Mouse (Mus musculus) right cerebral cortex, adult 18-20 months (tissue): ENCODE results near the gene Pakap.

Experiments
- DNase-seq: peaks from one replicate; pipeline ENCODE4 v3.0.0; 2022; ENCODE audit warnings: mixed read lengths

Pakap gene

GRCm38 (mm10) chr4:57812075-57812474 lies 244.1 kb downstream of the Pakap start:
- DNase-seq = no peak

DNA sequence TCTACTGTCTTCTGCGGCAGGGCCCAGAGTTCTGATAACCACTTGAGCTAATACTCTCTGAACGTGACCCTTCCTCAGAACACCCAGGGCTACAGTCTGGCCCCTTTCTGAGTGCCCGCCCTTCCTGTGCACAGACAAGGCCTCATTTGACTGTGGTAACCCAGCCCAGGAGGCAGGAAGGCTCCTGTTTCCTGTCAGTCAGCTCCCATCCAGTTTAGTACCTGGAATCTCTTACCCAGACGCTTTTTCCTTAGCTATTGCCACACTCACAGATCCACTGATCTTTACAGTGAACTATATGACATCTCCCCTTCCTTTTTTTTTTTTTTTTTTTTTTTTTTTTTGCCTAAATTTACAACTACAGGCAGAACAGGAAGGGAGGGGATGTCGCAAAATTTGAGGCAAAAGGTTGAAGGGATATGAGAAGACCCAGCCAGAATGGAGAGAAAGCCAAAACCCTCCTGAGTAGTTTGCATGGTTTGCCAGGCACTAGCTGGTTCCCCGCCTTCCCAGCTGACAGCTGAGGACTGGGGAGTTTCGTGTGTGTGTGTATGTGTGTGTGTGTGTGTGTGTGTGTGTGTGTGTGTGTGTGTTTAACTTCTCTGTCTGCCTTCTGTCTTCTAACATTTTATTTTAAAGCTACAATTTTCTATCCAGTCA lies 245.1 kb downstream of the Pakap start:
- DNase-seq = no peak

GRCm38 (mm10) chr4:57813576-57813945 lies 245.6 kb downstream of the Pakap start:
- DNase-seq = no peak

- no peak for DNase-seq
These were observed 247.4 kb downstream of the Pakap start for GRCm38 (mm10) chr4:57815355-57815754.

- DNase-seq = no peak
These were observed 248.2 kb downstream of the Pakap start for GRCm38 (mm10) chr4:57816146-57816545.

GRCm38 (mm10) chr4:57820839-57821374 lies 252.9 kb downstream of the Pakap start:
- no peak for DNase-seq

DNA sequence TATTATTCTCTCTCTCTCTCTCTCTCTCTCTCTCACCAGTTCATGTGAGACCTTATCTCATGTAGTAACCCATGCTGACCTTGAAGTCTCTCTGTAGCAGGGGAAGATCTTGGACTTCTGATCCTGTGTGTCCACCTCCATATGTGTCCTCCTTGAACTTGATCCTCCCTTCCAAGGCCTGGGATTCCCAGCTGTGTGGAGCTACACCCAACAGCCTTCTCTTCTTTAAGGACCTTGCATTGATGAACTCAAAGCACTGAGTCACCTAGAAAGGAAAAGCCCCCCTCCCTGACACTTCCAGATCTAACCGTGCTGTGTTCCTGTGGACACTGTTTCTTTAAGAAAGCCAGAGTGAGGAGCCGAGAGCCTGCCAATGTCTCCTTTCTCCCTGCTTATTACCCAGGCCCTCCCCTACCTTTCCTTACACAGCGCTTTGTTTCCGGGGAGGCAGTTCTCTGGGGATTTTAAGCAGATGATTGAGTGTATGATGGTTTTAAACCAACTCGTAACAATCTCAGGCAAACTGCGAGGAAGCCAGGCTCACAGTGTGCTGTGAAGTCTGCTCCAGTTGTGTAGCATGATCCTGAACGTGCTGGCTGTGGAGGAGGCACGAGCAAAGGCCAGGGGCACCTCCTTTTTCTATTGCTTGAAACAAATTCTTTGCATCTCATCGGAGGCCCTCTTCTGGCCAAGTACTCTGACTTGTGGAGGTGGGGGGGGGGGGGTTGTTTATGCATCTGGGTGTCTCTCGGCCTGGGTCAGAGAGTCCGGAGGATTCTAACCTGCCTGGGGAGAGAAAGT lies 253.8 kb downstream of the Pakap start:
- peak; percentile 24 for DNase-seq

- DNase-seq = no peak
These were observed 254.7 kb downstream of the Pakap start for GRCm38 (mm10) chr4:57822641-57823040.

DNA sequence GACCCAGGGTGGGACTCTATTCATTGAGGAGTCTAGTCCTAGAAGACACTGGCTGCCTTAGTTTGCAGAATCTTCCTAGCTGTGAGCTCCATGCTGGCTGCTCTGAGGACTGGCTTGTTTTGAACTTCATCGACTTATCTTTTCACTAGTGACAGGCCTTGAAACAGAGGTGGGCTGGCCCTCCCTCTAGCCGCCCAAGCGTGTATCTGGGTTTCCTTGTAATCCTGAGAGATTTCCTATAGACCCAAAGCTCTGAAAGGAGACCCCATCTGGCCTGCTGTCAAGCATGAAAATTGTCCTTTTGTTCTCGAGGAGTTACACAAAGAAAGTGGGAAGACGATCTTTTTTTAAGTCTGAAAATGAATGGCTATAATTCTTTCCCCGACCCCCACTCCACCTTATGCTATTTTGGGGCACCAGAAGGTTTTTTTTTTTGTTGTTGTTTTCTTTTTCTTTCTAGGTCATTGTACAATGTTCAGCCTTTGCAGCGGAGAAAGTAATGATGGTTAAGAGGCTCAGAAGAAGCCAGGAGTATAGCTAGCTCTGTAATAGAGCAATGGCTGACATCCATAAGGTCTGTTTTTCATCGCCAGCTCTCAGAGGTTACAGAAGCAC lies 256.8 kb downstream of the Pakap start:
- DNase-seq = no peak

- DNase-seq = no peak
These were observed 258.3 kb downstream of the Pakap start for GRCm38 (mm10) chr4:57826272-57826671.

DNA sequence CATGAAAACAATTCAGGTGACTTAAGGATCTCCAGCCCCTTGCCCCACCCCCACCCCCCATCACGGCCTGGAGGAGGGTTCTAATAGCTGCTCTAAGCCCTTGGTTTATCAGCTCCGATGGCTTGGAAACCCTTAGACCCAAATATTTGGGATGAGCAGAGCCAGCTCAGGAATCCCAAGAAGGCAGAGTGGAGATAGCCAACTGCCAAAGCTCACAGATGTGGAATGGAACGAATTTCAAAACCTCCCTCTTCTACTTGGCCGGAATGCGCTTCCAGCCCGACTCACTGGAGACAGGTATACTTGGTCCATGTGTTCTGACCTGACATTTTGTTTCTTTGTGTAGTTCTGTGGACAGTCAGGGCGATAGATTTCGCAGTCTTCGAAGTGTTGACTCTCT lies 261.2 kb downstream of the Pakap start:
- no peak for DNase-seq

- no peak for DNase-seq
These were observed 261.8 kb downstream of the Pakap start for GRCm38 (mm10) chr4:57829740-57830139.

GRCm38 (mm10) chr4:57832318-57832717 lies 264.3 kb downstream of the Pakap start:
- no peak for DNase-seq

DNA sequence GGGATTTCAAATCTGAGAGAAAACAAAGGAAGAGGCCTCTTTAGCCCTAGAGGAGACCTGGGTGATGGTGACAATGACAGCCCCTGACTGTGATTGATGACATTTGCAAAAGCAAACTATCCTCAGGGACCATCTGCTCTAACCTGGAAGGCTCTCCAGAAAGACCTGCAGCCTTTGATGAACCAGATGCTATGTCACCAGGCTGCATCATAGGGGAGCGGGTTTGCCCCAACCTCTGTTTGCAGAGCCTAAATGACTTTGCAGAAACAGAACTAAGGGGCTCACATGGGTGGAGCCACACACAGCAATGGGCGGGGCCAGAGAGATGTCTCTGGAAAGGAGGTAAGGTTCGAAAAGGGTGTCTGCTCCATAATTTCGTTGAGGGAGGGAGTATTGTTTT lies 265.1 kb downstream of the Pakap start:
- no peak for DNase-seq

DNA sequence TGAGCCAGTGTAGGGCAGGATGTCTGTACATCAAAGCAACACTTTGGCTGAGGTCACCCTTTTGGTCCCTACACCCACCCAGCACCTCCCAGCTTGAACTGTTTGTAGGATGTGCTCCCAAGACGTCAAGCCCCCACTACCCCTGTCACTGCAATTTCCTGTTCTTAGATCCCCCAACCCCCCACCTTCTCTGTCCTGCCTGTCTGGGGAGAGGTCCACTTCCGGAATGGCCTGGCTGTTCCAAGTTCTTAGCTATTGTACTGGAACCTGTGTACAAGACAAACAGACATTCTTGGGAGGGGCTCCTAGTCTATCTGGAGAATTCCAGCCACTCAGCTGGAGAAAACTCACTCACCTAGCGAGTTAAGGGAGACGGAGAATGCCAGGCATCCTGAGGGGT lies 266.2 kb downstream of the Pakap start:
- no peak for DNase-seq

- DNase-seq = no peak
These were observed 269.1 kb downstream of the Pakap start for GRCm38 (mm10) chr4:57837089-57837488.

DNA sequence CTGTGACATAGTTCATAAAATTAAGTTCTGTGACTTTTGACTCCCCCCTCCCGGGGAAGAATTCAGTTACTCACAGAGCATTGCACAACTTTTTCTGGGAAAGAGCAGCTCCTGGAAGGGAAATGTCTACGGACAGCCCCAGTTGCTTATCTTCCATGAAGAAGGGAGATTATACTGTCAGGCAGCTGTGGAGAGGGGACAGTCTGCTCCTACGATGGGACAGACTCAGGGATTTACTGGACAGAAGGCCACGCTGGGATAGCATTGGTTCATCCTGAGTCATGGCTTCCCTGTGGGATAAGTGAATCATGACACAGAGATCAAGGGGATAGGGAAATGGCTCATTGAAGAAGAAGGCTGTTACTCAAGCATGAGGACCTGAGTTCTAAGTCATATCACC lies 271.4 kb downstream of the Pakap start:
- DNase-seq = no peak

DNA sequence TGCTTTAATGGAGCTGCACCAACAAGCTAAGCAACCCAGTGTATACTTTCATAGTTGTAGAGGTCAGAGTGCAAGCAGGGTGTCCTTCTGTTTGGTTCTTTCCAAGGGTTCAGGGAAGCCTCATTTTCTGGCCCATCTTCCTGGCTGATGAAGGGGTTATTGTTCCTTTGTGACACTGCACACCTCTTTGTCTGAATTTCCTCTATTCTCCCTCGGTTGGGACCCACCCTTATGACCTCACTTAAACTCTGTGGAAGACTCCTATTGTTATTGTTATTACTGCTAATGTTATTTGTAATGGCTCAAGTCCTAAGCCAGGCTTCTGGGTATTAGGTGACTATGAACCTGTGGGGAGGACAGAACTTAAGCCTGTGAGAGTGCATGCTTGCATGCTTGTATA lies 273.9 kb downstream of the Pakap start:
- no peak for DNase-seq

- no peak for DNase-seq
These were observed 274.7 kb downstream of the Pakap start for GRCm38 (mm10) chr4:57842472-57843305.

- DNase-seq = peak; percentile 40
These were observed 277.1 kb downstream of the Pakap start for GRCm38 (mm10) chr4:57845031-57845431.

DNA sequence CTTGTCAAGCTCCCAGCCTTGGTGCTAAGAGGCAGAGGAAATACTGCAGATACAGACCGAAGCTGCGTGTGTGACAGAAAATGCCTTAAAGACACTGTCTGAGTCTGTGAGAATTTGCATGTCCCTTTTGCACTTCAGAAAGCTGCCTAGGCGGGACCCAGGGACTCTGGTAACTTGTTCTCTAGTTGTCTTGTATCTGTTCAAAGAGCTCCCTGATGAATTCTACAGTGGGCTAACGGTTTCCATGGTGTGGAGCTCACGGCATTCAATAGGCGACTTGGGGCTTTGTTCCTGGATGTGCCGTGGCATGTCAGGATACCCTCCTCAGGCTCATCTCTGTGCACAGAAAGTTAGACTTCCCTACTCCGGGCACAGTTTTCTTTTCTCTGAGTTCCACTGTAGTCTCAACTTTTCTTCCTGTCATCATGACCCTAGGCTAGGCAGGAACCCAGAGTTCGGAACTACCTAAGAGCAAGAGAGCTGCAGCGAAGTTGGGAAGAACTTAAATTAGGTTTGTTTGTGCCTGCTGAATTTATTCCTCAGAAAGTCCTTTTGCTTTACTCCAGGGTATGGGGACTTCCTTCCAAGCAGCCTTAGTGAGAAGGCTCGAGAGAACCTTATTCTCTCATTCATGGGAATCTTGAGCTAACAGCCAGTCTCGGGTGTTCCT lies 277.7 kb downstream of the Pakap start:
- no peak for DNase-seq

GRCm38 (mm10) chr4:57846381-57846990 lies 278.5 kb downstream of the Pakap start:
- no peak for DNase-seq
